Mouse (Mus musculus) cerebellum, adult 2 months (tissue): Measurements from ENCODE around the gene Galnt9.

Source experiments
- CTCF ChIP-seq: fragments of 200-500 bp; IDR thresholded peaks from 2 replicates; pipeline ENCODE4 v1.5.1; 2011; ENCODE audit warnings: low read depth, mild to moderate bottlenecking, control low read depth, low read length, moderate library complexity, borderline replicate concordance; ENCODE audit not compliant: insufficient read depth
- POLR2A ChIP-seq: fragments of 200-500 bp; IDR thresholded peaks from 2 replicates; pipeline ENCODE4 v1.6.1; 2011; ENCODE audit warnings: low read length, control low read depth, borderline replicate concordance; ENCODE audit not compliant: insufficient read depth

DNA sequence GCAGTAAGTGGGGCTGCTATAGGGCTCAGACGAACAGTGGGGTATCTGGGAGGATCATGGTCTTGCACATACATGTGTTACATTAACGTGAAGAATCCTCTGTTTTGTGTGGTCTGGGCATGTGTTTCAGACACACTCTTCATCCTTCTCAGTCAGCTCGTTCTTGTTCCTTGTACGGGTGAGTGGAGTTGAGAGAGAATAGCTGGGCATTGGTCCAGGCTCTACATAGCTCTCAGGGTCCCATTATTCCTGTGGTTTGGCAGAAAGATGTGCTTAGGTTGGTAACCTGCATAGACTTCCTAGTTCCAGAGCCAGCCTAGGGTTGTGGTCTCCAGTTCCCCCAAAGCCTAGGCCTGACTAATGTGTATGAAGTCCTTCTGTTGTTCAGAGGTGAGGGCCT lies 49.8 kb upstream of the Galnt9 start:
- TF ChIP-seq CTCF (no peak), POLR2A (no peak)
